Mouse (Mus musculus) C2C12 (cell line): ENCODE data around the gene Prdx1.

Source experiments
- CTCF ChIP-seq: IDR thresholded peaks from one replicate; pipeline ENCODE4 v1.5.1; 2011; ENCODE audit not compliant: control insufficient read depth, insufficient read depth, insufficient read length
- MAX ChIP-seq: IDR thresholded peaks from one replicate; pipeline ENCODE4 v1.6.1; 2011; ENCODE audit warnings: mild to moderate bottlenecking, control low read depth

DNA sequence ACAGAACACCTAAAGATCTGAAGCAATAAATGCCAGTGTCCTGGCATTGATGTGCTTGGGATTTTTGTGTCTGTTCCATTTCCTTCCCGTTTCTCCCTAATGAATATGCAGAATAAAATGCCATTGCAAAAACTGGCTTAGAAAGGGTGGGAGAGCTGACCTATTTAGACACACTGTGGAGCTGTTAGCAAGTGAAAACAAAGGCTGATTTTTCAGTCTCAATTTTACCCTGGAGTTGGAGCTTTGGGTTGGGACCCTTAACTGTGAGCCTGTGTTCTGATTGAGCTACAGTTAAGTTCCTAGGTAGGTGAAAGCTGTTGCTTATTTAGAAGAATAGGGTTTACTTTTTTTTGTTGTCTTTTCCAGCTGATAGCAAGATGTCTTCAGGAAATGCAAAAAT, 1.7 kb downstream of the Prdx1 start:
- TF ChIP-seq CTCF (no peak), MAX (no peak)
